Mouse (Mus musculus) embryonic facial prominence, embryonic 12.5 days (tissue): ENCODE measurements around the gene Gm26620. TPM values are rescaled to one million over a fixed set of nuclear protein-coding genes. Genes with fewer than 3 reads are reported as not detected.

Source experiments
- ATAC-seq: fragments of 200-750 bp; cut with Nextera tagmentation; 2 replicates; pipeline ENCODE4 v1.8.0; 2017; ENCODE audit not compliant: insufficient number of reproducible peaks, insufficient read depth, low FRiP score, low TSS enrichment
- H3K27ac ChIP-seq: fragments of 300-500 bp; sonication (generic); 2 replicates; pipeline ENCODE4 v1.5.1; 2016; ENCODE audit warnings: mild to moderate bottlenecking
- H3K27me3 ChIP-seq: fragments of 300-500 bp; sonication (generic); 2 replicates; pipeline ENCODE4 v1.6.1; 2016; ENCODE audit warnings: mild to moderate bottlenecking, moderate library complexity
- H3K36me3 ChIP-seq: fragments of 300-500 bp; sonication (generic); 2 replicates; pipeline ENCODE4 v1.6.1; 2016; ENCODE audit warnings: mild to moderate bottlenecking
- H3K4me1 ChIP-seq: fragments of 300-500 bp; sonication (generic); 2 replicates; pipeline ENCODE4 v1.6.1; 2016
- H3K4me2 ChIP-seq: fragments of 300-500 bp; sonication (generic); replicated peaks from 2 replicates; pipeline ENCODE4 v1.6.1; 2016; ENCODE audit warnings: mild to moderate bottlenecking, moderate library complexity
- H3K4me3 ChIP-seq: fragments of 300-500 bp; sonication (generic); 2 replicates; pipeline ENCODE4 v1.5.1; 2016; ENCODE audit warnings: mild to moderate bottlenecking
- H3K9ac ChIP-seq: fragments of 300-500 bp; sonication (generic); 2 replicates; pipeline ENCODE4 v1.6.1; 2016; ENCODE audit warnings: mild to moderate bottlenecking, moderate library complexity
- H3K9me3 ChIP-seq: fragments of 300-500 bp; sonication (generic); 2 replicates; pipeline ENCODE4 v1.6.1; 2016; ENCODE audit warnings: mild to moderate bottlenecking, moderate library complexity
- WGBS: fragments of 180-500 bp; shearing (Covaris S2); methylation state at CpG from one replicate; pipeline ENCODE4 v1.1.7; 2016; 5-methylcytosine and 5-hydroxymethylcytosine counted together
- polyA plus RNA-seq: library from polyadenylated mRNA; unstranded; fragments of >200 nt; fragmentation: Nextera tagmentation; extraction: Ambion mirVana; gene quantifications from 2 replicates; pipeline ENCODE4 v1.2.1, GENCODE M21; 2016

The Gm26620 gene
- polyA plus RNA-seq, 1 experiment from 2014 or later, result not detected

GRCm38 (mm10) chr1:170919308-170919707 lies 34.4 kb downstream of the Gm26620 start:
- Histone ChIP-seq H3K9me3 (no peaks in the 10 kb centered on the region), H3K36me3 (no peaks in the 10 kb centered on the region), H3K27ac (no peak overlapping the region), H3K4me1 (no peaks in the 10 kb centered on the region), H3K27me3 (no peaks in the 10 kb centered on the region), H3K4me3 (no peak overlapping the region), H3K4me2 (no peak overlapping the region), H3K9ac (no peak overlapping the region)
- ATAC-seq, result no peak
- 93% methylated on average over 8 of the region's 8 CpGs for WGBS

GRCm38 (mm10) chr1:170924485-170924884 lies 39.6 kb downstream of the Gm26620 start:
- H3K9me3 ChIP-seq, result no peaks in the 10 kb centered on the region
- H3K4me2 ChIP-seq, result no peak overlapping the region
- no peaks in the 10 kb centered on the region for H3K36me3 ChIP-seq
- no peak overlapping the region for H3K27ac ChIP-seq
- no peak overlapping the region for H3K4me3 ChIP-seq
- no peaks in the 10 kb centered on the region for H3K27me3 ChIP-seq
- WGBS, result 83% methylated on average over 6 of the region's 6 CpGs
- H3K4me1 ChIP-seq, result no peaks in the 10 kb centered on the region
- ATAC-seq, result no peak
- H3K9ac ChIP-seq, result no peak overlapping the region

GRCm38 (mm10) chr1:170926941-170927340 lies 42.1 kb downstream of the Gm26620 start:
- no peak for ATAC-seq
- WGBS, result 55% methylated on average over 6 of the region's 6 CpGs
- H3K27me3 ChIP-seq, result no peaks in the 10 kb centered on the region
- H3K4me2 ChIP-seq, result no peak overlapping the region
- no peaks in the 10 kb centered on the region for H3K9me3 ChIP-seq
- no peak overlapping the region for H3K9ac ChIP-seq
- no peaks in the 10 kb centered on the region for H3K36me3 ChIP-seq
- H3K4me1 ChIP-seq, result no peaks in the 10 kb centered on the region
- no peak overlapping the region for H3K4me3 ChIP-seq
- H3K27ac ChIP-seq, result no peak overlapping the region

- no peaks in the 10 kb centered on the region for H3K9me3 ChIP-seq
- H3K27me3 ChIP-seq, result no peaks in the 10 kb centered on the region
- H3K4me2 ChIP-seq, result no peak within 1 kb of the TSS
- no peak within 1 kb of the TSS for H3K27ac ChIP-seq
- H3K9ac ChIP-seq, result no peak within 1 kb of the TSS
- 76% methylated on average over 3 of the region's 3 CpGs for WGBS
- no peak for ATAC-seq
- H3K4me3 ChIP-seq, result no peak within 1 kb of the TSS
- H3K36me3 ChIP-seq, result no peaks in the 10 kb centered on the region
- H3K4me1 ChIP-seq, result no peaks in the 10 kb centered on the region
These were observed 42.5 kb downstream of the Gm26620 start, which contains the start of gene Fcrla for GRCm38 (mm10) chr1:170927378-170927777. TSS of gene Fcrla (minus strand) at chr1:170927583.

- ATAC-seq, result no peak
- H3K9ac ChIP-seq, result no peak overlapping the region
- H3K27me3 ChIP-seq, result no peaks in the 10 kb centered on the region
- H3K9me3 ChIP-seq, result no peaks in the 10 kb centered on the region
- no peak overlapping the region for H3K27ac ChIP-seq
- 71% methylated on average over 2 of the region's 2 CpGs for WGBS
- no peak overlapping the region for H3K4me2 ChIP-seq
- no peaks in the 10 kb centered on the region for H3K36me3 ChIP-seq
- H3K4me1 ChIP-seq, result no peaks in the 10 kb centered on the region
- H3K4me3 ChIP-seq, result no peak overlapping the region
These were observed 43.6 kb downstream of the Gm26620 start for GRCm38 (mm10) chr1:170928467-170928866.

GRCm38 (mm10) chr1:170929245-170929644 lies 44.4 kb downstream of the Gm26620 start:
- H3K9ac ChIP-seq, result no peak overlapping the region
- 83% methylated on average over 4 of the region's 4 CpGs for WGBS
- no peaks in the 10 kb centered on the region for H3K36me3 ChIP-seq
- no peaks in the 10 kb centered on the region for H3K4me1 ChIP-seq
- no peak overlapping the region for H3K4me2 ChIP-seq
- H3K4me3 ChIP-seq, result no peak overlapping the region
- ATAC-seq, result no peak
- H3K9me3 ChIP-seq, result no peaks in the 10 kb centered on the region
- no peak overlapping the region for H3K27ac ChIP-seq
- no peaks in the 10 kb centered on the region for H3K27me3 ChIP-seq

- Histone ChIP-seq H3K9ac (no peak overlapping the region), H3K27me3 (no peaks in the 10 kb centered on the region), H3K4me2 (no peak overlapping the region), H3K27ac (no peak overlapping the region), H3K9me3 (0 out of 2 replicates have a peak, but pooled peaks cover 5% of the 10 kb centered on the region), H3K36me3 (no peaks in the 10 kb centered on the region), H3K4me1 (no peaks in the 10 kb centered on the region), H3K4me3 (no peak overlapping the region)
- no peak for ATAC-seq
- 82% methylated on average over 3 of the region's 3 CpGs for WGBS
These were observed 47.2 kb downstream of the Gm26620 start for GRCm38 (mm10) chr1:170932043-170932442.

- ATAC-seq, result no peak
- Histone ChIP-seq H3K27me3 (no peaks in the 10 kb centered on the region), H3K27ac (no peak overlapping the region), H3K36me3 (no peaks in the 10 kb centered on the region), H3K4me3 (no peak overlapping the region), H3K9ac (no peak overlapping the region), H3K9me3 (0 out of 2 replicates have a peak, but pooled peaks cover 5% of the 10 kb centered on the region), H3K4me2 (no peak overlapping the region), H3K4me1 (no peaks in the 10 kb centered on the region)
- 71% methylated on average over 6 of the region's 6 CpGs for WGBS
These were observed 48.6 kb downstream of the Gm26620 start for GRCm38 (mm10) chr1:170933386-170933920.

- no peak for ATAC-seq
- 0 out of 2 replicates have a peak, but pooled peaks cover 5% of the 10 kb centered on the region for H3K9me3 ChIP-seq
- H3K27ac ChIP-seq, result no peak overlapping the region
- H3K4me3 ChIP-seq, result no peak overlapping the region
- no peak overlapping the region for H3K4me2 ChIP-seq
- no peaks in the 10 kb centered on the region for H3K4me1 ChIP-seq
- no peaks in the 10 kb centered on the region for H3K27me3 ChIP-seq
- no peak overlapping the region for H3K9ac ChIP-seq
- WGBS, result 89% methylated on average over 1 of the region's 1 CpGs
- no peaks in the 10 kb centered on the region for H3K36me3 ChIP-seq
These were observed 49.1 kb downstream of the Gm26620 start for GRCm38 (mm10) chr1:170933940-170934339.

GRCm38 (mm10) chr1:170934383-170934782 lies 49.5 kb downstream of the Gm26620 start:
- Histone ChIP-seq H3K9ac (no peak overlapping the region), H3K27me3 (no peaks in the 10 kb centered on the region), H3K4me2 (no peak overlapping the region), H3K27ac (no peak overlapping the region), H3K36me3 (no peaks in the 10 kb centered on the region), H3K9me3 (0 out of 2 replicates have a peak, but pooled peaks cover 5% of the 10 kb centered on the region), H3K4me3 (no peak overlapping the region), H3K4me1 (no peaks in the 10 kb centered on the region)
- no peak for ATAC-seq
- WGBS, result 72% methylated on average over 2 of the region's 2 CpGs
